Mouse (Mus musculus): Measurements from ENCODE around the gene Agpat4. TPM values are rescaled to one million over a fixed set of nuclear protein-coding genes. Genes with fewer than 3 reads are reported as not detected.
"Not testable (repeated sequence)": the region's sequence is repeated elsewhere in the genome, so short reads cannot be mapped to it uniquely, and the experiment has no call there.

Agpat4 gene
- polyA plus RNA-seq, 1 experiment: 11.5 TPM

GRCm38 (mm10) chr17:12119675-12120074, 1.2 kb downstream of the Agpat4 start:
- peak; percentile 32 for DNase-seq
- WGBS: 3% methylated on average over 12 of the region's 12 CpGs
- H3K4me3 ChIP-seq (ENCODE audit: control insufficient read depth, insufficient read depth, low read length): peak overlapping the region; percentile 60

DNA sequence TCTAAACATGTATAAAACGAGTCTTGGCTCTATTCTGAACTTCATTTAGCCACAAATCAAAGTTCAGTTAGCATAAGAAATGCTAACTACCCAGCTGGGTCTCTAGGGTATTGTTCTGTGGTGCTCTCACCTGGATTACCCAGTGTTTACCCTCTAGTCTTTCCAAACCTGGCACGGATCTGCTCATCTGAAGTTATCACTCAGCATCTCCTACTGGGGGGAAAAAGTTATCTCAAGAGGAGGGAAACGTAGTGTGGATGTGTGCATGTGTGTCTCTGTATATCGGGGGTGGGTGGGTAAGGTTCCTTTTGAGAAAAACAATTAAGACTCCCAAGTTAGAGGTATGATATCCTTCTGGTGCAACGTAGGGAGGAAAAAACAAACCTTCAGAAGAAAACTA, 1.8 kb downstream of the Agpat4 start:
- no peaks in the 10 kb centered on the region for H3K36me3 ChIP-seq (ENCODE audit: control insufficient read depth, insufficient read depth, low read length)
- WGBS: 74% methylated on average over 5 of the region's 5 CpGs
- peaks cover 5% of the 10 kb centered on the region; the same call in 1 of the 2 replicates for H3K4me1 ChIP-seq (replicated peaks; ENCODE audit: control insufficient read depth, insufficient read depth, low read length)
- no peak for TF ChIP-seq CTCF (IDR thresholded peaks at IDR 0.05; ENCODE audit: borderline replicate concordance, control insufficient read depth, extremely low read depth, insufficient read depth, low read length, poor library complexity)
- no peak for TF ChIP-seq POLR2A (IDR thresholded peaks at IDR 0.05; ENCODE audit: control insufficient read depth, extremely low read depth, insufficient read depth, low read length, poor library complexity)
- H3K27ac ChIP-seq (ENCODE audit: control insufficient read depth, insufficient read depth, low read length): no peak overlapping the region
- H3K4me3 ChIP-seq (ENCODE audit: control insufficient read depth, insufficient read depth, low read length): no peak overlapping the region
- no peaks in the 10 kb centered on the region for H3K27me3 ChIP-seq (ENCODE audit: control insufficient read depth, insufficient read depth, low read length)
- DNase-seq: no peak

More at GRCm38 (mm10) chr17:12119675-12120074, 1.2 kb downstream of the Agpat4 start:
- peak overlapping the region; percentile 51; the same call in 1 of the 2 replicates for H3K27ac ChIP-seq (ENCODE audit: control insufficient read depth, insufficient read depth, low read length)
- no peaks in the 10 kb centered on the region for H3K36me3 ChIP-seq (ENCODE audit: control insufficient read depth, insufficient read depth, low read length)
- no peak for TF ChIP-seq POLR2A (IDR thresholded peaks at IDR 0.05; ENCODE audit: control insufficient read depth, extremely low read depth, insufficient read depth, low read length, poor library complexity)
- no peak for TF ChIP-seq CTCF (IDR thresholded peaks at IDR 0.05; ENCODE audit: borderline replicate concordance, control insufficient read depth, extremely low read depth, insufficient read depth, low read length, poor library complexity)
- H3K4me1 ChIP-seq (replicated peaks; ENCODE audit: control insufficient read depth, insufficient read depth, low read length): peaks cover 5% of the 10 kb centered on the region; the same call in 1 of the 2 replicates
- H3K27me3 ChIP-seq (ENCODE audit: control insufficient read depth, insufficient read depth, low read length): no peaks in the 10 kb centered on the region

- H3K27me3 ChIP-seq (ENCODE audit: control insufficient read depth, insufficient read depth, low read length): no peaks in the 10 kb centered on the region
- no peak for DNase-seq
- TF ChIP-seq POLR2A (IDR thresholded peaks at IDR 0.05; ENCODE audit: control insufficient read depth, extremely low read depth, insufficient read depth, low read length, poor library complexity) (no peak), CTCF (IDR thresholded peaks at IDR 0.05; ENCODE audit: borderline replicate concordance, control insufficient read depth, extremely low read depth, insufficient read depth, low read length, poor library complexity) (no peak)
- no peaks in the 10 kb centered on the region for H3K36me3 ChIP-seq (ENCODE audit: control insufficient read depth, insufficient read depth, low read length)
- no peak overlapping the region for H3K27ac ChIP-seq (ENCODE audit: control insufficient read depth, insufficient read depth, low read length)
- WGBS: 97% methylated on average over 7 of the region's 7 CpGs
- peaks cover 5% of the 10 kb centered on the region; the same call in 1 of the 2 replicates for H3K4me1 ChIP-seq (replicated peaks; ENCODE audit: control insufficient read depth, insufficient read depth, low read length)
- no peak overlapping the region for H3K4me3 ChIP-seq (ENCODE audit: control insufficient read depth, insufficient read depth, low read length)
Observed at GRCm38 (mm10) chr17:12121226-12121794, 2.8 kb downstream of the Agpat4 start.

GRCm38 (mm10) chr17:12122262-12122661, 3.8 kb downstream of the Agpat4 start:
- H3K27me3 ChIP-seq (ENCODE audit: control insufficient read depth, insufficient read depth, low read length); H3K27ac ChIP-seq (ENCODE audit: control insufficient read depth, insufficient read depth, low read length); H3K36me3 ChIP-seq (ENCODE audit: control insufficient read depth, insufficient read depth, low read length); H3K4me3 ChIP-seq (ENCODE audit: control insufficient read depth, insufficient read depth, low read length); DNase-seq; H3K4me1 ChIP-seq (replicated peaks; ENCODE audit: control insufficient read depth, insufficient read depth, low read length): not testable (repeated sequence)
- WGBS: 95% methylated on average over 9 of the region's 9 CpGs

DNA sequence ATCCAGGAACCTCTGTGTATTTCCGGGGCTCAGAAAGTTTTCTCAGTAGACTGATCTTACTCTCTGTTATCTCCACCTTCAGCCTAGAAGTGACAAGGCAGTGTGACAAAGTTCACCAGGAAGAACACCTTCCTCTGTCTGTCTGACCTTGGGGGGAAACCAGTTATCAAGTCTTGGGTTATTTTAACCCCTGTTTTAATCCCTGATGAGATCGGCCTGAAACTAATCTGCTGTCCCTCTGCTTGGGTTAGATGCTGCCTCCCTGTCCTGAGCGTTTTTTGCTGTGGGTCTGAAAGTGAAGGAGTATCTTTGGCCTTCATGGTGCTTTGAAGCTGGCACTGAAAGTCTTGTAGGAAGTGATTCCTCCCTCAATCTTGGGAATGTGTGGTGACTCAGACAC, 4.7 kb downstream of the Agpat4 start:
- TF ChIP-seq POLR2A (IDR thresholded peaks at IDR 0.05; ENCODE audit: control insufficient read depth, extremely low read depth, insufficient read depth, low read length, poor library complexity): no peak
- TF ChIP-seq CTCF (IDR thresholded peaks at IDR 0.05; ENCODE audit: borderline replicate concordance, control insufficient read depth, extremely low read depth, insufficient read depth, low read length, poor library complexity): no peak
- Histone ChIP-seq H3K36me3 (ENCODE audit: control insufficient read depth, insufficient read depth, low read length) (no peaks in the 10 kb centered on the region), H3K4me3 (ENCODE audit: control insufficient read depth, insufficient read depth, low read length) (no peak overlapping the region), H3K27me3 (ENCODE audit: control insufficient read depth, insufficient read depth, low read length) (no peaks in the 10 kb centered on the region), H3K4me1 (replicated peaks; ENCODE audit: control insufficient read depth, insufficient read depth, low read length) (peaks cover under 1% of the 10 kb centered on the region; the same call in 1 of the 2 replicates), H3K27ac (ENCODE audit: control insufficient read depth, insufficient read depth, low read length) (no peak overlapping the region)
- WGBS: 90% methylated on average over 3 of the region's 3 CpGs
- DNase-seq: no peak

GRCm38 (mm10) chr17:12127056-12127455, 8.6 kb downstream of the Agpat4 start:
- Histone ChIP-seq H3K4me1 (replicated peaks; ENCODE audit: control insufficient read depth, insufficient read depth, low read length) (no peaks in the 10 kb centered on the region), H3K27ac (ENCODE audit: control insufficient read depth, insufficient read depth, low read length) (no peak overlapping the region), H3K4me3 (ENCODE audit: control insufficient read depth, insufficient read depth, low read length) (no peak overlapping the region), H3K36me3 (ENCODE audit: control insufficient read depth, insufficient read depth, low read length) (no peaks in the 10 kb centered on the region), H3K27me3 (ENCODE audit: control insufficient read depth, insufficient read depth, low read length) (no peaks in the 10 kb centered on the region)
- WGBS: 95% methylated on average over 4 of the region's 4 CpGs
- no peak for TF ChIP-seq POLR2A (IDR thresholded peaks at IDR 0.05; ENCODE audit: control insufficient read depth, extremely low read depth, insufficient read depth, low read length, poor library complexity)
- no peak for TF ChIP-seq CTCF (IDR thresholded peaks at IDR 0.05; ENCODE audit: borderline replicate concordance, control insufficient read depth, extremely low read depth, insufficient read depth, low read length, poor library complexity)
- DNase-seq: no peak

GRCm38 (mm10) chr17:12128976-12129375, 10.5 kb downstream of the Agpat4 start:
- Histone ChIP-seq H3K27me3 (ENCODE audit: control insufficient read depth, insufficient read depth, low read length) (no peaks in the 10 kb centered on the region), H3K4me1 (replicated peaks; ENCODE audit: control insufficient read depth, insufficient read depth, low read length) (no peaks in the 10 kb centered on the region), H3K27ac (ENCODE audit: control insufficient read depth, insufficient read depth, low read length) (no peak overlapping the region), H3K36me3 (ENCODE audit: control insufficient read depth, insufficient read depth, low read length) (no peaks in the 10 kb centered on the region), H3K4me3 (ENCODE audit: control insufficient read depth, insufficient read depth, low read length) (no peak overlapping the region)
- no peak for DNase-seq
- WGBS: 96% methylated on average over 2 of the region's 2 CpGs
- TF ChIP-seq CTCF (IDR thresholded peaks at IDR 0.05; ENCODE audit: borderline replicate concordance, control insufficient read depth, extremely low read depth, insufficient read depth, low read length, poor library complexity) (no peak), POLR2A (IDR thresholded peaks at IDR 0.05; ENCODE audit: control insufficient read depth, extremely low read depth, insufficient read depth, low read length, poor library complexity) (no peak)
